Mouse (Mus musculus) gastrocnemius, adult 8-10 months (tissue): Measurements from ENCODE around the gene Washc4. TPM values are rescaled to one million over a fixed set of nuclear protein-coding genes. Genes with fewer than 3 reads are reported as not detected.

ENCODE experiments used
- DNase-seq, 2 experiments: peaks; one replicate each; pipeline ENCODE4 v3.0.0; 2022; ENCODE audit warnings: low spot score in 2 of 2
- total RNA-seq, 4 experiments: library from RNA; stranded (reverse); gene quantifications; 2 replicates each; pipeline ENCODE4 v1.2.4; 2022

The Washc4 gene
- total RNA-seq, 4 experiments from 2014 or later = 7.0 to 9.4 (median 7.8) TPM

- no peak for DNase-seq
Observed at GRCm38 (mm10) chr10:83634461-83634860, 90.9 kb downstream of the Washc4 start.

DNA sequence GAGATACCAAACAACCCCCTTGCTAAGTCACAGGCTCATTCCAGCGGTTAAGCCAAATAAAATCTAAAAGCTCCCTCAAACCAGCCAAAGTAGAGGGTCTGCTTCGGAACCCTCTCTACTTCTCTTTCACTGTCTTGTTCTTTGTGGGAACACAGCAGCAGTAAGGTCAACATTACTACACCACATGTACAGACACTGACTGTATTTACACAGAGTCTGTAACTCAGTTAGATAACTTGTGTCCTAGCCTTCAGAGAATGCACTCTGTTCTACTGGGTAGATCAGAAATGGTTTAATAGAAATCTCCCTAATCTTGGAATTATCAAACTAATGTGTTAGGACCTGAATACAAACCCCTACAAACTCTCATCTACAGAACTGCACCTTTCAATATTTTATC, 92.6 kb downstream of the Washc4 start:
- DNase-seq = no peak

GRCm38 (mm10) chr10:83637295-83637694, 93.7 kb downstream of the Washc4 start:
- peak; percentile 81 to 90 for DNase-seq

- DNase-seq = no peak
Observed at GRCm38 (mm10) chr10:83639881-83640386, 96.4 kb downstream of the Washc4 start.

DNA sequence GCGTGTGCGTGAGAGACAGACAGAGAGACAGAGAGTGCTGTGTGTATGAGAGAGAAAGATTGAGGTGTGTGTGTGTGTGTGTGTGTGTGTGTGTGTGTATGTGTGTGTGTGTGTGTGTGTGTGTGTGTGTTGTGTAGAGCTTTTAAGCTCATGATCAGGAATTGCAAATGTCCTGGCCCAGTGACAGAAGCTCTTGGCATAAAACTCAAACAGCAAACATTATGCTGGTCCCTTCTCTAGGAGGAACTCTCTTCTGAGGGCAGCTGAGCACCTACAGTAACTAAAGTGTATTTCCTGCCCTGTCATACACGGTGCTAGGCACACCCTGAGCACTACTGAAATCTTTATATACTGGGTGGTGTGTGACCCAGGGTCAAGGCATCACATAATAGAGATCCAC, 98.1 kb downstream of the Washc4 start:
- DNase-seq = no peak

GRCm38 (mm10) chr10:83644167-83644566, 100.6 kb downstream of the Washc4 start:
- no peak for DNase-seq

- DNase-seq = no peak
Observed at GRCm38 (mm10) chr10:83644865-83645715, 101.5 kb downstream of the Washc4 start.

GRCm38 (mm10) chr10:83645716-83645990, 102.1 kb downstream of the Washc4 start:
- no peak for DNase-seq

Other genes with a start within 250 kb of the Washc4 start
- under 1 TPM; 0.35 to 0.76 (median 0.36) TPM for gene Slc41a2, start 205.9 kb upstream of the Washc4 start, total RNA-seq
- gene D10Wsu102e, start 183.5 kb upstream of the Washc4 start, total RNA-seq = 1 to 10 TPM in 1 of 4 experiments, under 1 TPM in 3; 0.67 to 1.2 (median 0.80) TPM
- gene Aldh1l2, start 9.6 kb upstream of the Washc4 start, total RNA-seq = 1 to 10 TPM; 3.2 to 4.8 (median 4.1) TPM
- 10 to 100 TPM; 15.9 to 18.4 (median 17.7) TPM for gene Appl2, start 105.0 kb downstream of the Washc4 start, total RNA-seq
- under 1 TPM; 0.22 to 0.65 (median 0.38) TPM for gene 1500009L16Rik, start 179.1 kb downstream of the Washc4 start, total RNA-seq